Mouse (Mus musculus): ENCODE measurements around the gene Sdf4.

The Sdf4 gene

DNA sequence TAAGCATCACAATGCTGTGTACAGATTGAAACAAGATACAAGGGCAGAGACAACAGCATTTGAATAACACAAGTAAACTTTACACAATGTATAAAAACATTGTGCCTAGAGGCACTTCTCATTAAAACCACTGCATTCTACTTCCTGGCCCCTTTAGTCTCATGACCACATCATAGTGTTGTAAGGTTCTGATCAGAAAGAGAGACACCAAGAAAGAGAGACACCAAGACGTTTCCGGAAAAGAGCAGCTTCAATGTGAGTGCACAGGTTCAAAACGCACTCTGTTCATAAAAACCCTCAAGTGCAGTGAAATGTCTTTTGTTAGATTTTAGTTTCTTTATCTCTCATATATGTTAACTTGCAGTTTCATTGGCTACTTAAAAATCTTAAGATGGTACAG is 11.4 kb downstream of the Sdf4 start:
- DNase-seq (ENCODE audit: low spot score in 2 of 2), result no peak

DNA sequence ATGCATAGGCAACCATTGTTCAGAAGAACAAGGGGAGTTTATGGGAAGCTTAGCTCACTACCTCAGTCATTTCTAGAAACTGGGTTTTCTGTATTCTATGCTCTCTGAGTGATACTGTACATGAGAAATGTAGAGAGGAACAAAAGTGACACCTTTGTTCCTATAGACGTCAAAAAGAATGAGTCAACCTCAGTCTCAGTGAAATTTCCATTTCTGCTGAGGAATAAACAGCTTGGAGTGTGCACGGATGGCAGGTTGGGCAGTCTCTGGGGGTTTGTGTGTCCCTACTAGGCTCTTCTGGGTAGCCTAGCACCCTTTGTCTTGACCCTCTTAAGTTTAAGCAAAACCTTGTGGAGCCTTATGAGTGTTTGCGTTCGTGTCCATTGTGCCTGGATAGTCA is 15.7 kb downstream of the Sdf4 start:
- no peak for DNase-seq (ENCODE audit: low spot score in 2 of 2)

DNA sequence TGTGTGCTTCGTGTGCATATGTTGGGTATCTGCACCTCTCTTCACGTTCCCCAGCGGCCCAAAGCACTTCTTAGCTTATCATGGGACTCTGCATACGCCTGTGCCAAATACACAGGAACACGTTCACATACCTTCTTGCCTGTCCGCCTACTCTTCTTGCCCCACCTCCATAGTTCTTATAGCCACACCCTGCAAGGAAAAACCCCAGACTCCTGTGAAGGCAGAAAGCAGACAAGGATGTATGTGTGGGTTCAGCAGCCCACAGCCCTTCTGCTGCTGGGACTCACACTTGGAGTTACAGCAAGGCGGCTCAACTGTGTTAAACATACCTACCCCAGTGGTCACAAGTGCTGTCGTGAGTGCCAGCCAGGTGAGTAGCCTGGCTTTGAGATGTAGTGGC is 21.0 kb downstream of the Sdf4 start, which contains the start of gene Tnfrsf4:
Gene Tnfrsf4 (plus strand): TSS at position 207 of the 400 bp plus-strand sequence.
- peak; percentile 38 to 44 for DNase-seq (ENCODE audit: low spot score in 2 of 2)

DNA sequence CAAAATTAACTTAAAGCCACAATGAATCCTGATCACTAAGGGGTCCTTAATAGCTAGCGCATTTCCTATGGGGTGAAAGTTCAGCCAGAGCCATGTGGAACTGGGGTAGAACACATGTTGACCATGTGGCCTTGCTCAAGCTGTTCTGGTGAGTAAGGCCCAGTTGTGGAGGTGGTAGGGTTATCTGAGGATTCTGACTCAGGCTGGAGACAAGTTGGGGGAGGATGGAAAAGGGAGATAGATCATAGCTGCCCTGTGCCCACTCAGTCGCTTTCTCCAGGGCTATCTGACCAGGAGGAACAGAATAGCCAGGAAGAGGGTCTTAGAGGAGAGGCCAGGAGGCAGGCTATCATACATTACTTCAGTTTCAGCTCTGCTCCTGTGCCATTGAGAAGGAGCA is 21.8 kb downstream of the Sdf4 start:
- DNase-seq (ENCODE audit: low spot score in 2 of 2), result no peak

DNA sequence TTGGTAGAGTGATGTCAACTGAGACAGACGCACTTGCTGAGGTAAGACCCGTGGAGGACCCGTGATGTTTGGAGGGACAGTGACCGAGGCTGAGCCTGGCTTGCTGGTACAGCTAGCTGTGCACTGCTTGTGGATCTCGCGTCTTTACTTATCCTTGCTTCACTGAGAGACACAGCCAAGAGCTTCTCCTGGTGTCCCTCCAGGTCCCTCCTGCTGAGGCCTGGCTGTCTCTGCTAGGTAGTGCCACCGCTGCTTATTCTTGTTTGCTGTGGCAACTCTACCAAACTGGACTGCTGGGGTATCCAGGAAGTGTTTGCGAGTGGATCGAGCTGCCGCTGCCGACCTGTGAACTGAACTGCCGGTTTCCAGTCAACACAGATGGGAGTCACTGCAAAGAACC is 27.1 kb downstream of the Sdf4 start:
- DNase-seq (ENCODE audit: low spot score in 2 of 2), result no peak

DNA sequence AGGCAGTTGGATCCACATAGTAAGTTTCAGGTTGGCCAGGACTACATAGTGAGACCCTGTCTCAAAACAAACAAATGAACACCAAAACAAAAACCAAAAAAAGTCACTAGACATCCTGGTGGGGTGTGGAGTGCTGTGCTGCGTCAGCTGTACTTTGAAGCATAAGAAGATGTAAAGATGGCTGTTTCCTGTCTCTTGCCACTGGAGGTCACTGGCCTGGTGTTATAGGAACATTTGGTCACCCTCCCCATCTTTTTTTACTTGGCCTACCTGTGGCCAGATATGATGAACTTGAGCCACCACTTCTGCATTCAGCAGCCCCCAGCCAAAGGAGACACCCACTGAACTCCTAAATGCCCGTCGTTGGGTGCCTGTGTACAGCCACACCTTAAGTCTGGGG is 28.7 kb downstream of the Sdf4 start:
- DNase-seq (ENCODE audit: low spot score in 2 of 2), result no peak

DNA sequence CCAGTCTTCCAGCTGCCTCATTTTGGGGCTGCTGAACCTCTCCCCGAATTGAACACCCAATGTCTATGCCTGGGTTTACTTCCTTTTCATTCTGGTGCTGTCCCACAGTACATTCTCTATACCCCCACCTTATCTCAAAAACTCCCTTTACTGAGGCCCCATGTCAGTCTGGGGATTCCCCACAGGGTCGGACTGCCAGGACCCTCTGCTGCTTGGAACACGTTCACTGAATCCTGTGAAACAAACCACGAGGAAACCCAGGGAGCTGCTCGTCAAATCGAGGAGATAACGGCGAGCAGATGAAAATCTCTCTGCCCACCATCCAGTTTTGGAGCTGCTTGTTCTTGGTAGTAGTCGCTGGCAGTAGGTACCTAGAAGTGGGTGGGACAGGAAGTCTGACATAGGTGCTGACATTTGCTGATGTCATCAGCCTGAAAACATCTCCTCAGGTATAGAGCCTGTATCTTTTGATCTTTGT is 29.3 kb downstream of the Sdf4 start:
- no peak for DNase-seq (ENCODE audit: low spot score in 2 of 2)

DNA sequence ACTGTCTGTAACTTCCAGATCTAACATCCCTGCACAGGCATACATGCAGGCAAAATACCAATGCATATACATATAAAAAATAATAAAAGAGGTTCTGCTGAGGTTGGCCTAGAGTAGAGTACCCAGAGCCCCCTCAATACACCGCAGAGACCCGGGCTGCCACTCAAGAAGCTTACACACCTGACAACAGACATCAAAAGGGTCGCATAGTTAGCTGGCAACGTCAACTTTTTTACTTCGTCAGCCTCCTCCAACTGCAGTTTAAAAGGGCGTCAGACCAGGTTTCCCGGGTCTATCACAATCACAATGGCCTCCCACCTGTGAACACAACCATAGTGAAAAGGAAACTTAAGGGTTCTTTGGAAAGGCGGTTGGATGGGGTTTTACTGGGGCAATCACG is 30.8 kb downstream of the Sdf4 start:
- no peak for DNase-seq (ENCODE audit: low spot score in 2 of 2)

DNA sequence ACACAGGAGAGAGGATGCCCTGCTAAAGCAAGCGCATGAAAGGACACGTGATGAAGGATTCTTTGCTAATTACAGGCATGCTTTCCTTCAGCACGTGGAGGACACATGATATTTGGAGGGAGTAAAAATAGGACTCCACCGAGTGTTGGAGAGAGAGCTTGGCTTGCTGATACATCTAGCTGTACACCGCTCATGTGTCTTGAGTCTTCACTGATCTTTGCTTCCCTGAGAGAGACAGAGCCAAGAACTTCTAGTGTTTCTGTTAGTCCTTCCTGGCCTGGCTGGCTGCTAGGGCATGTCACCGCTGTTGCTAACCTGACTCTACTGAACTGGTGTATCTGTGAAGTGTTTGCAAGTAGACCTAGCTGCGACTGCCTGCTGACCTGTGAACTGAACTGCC is 31.5 kb downstream of the Sdf4 start:
- no peak for DNase-seq (ENCODE audit: low spot score in 2 of 2)

DNA sequence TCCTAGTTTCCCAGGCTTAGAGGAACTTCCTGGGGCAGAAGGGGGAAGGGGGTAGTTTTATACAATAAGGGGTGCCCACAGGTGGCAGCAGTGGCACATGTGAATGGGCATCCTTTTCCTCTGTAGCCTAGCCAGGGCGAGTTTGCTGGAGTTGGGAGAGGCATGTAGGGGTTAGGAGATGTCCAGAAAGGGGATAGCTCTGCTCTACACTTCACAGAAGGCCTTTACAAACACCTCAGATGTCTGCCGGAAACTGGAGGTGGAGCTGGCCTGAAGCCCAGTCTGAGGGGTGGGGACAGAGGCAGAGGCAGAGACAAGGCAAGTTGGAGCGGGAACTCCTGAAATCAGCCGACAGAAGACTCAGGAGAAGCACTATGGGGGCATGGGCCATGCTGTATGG is 33.3 kb downstream of the Sdf4 start, which contains the start of gene Tnfrsf18:
Gene Tnfrsf18 (plus strand): TSS at position 152 of the 400 bp plus-strand sequence.
- DNase-seq (ENCODE audit: low spot score in 2 of 2), result peak; percentile 53 to 68

DNA sequence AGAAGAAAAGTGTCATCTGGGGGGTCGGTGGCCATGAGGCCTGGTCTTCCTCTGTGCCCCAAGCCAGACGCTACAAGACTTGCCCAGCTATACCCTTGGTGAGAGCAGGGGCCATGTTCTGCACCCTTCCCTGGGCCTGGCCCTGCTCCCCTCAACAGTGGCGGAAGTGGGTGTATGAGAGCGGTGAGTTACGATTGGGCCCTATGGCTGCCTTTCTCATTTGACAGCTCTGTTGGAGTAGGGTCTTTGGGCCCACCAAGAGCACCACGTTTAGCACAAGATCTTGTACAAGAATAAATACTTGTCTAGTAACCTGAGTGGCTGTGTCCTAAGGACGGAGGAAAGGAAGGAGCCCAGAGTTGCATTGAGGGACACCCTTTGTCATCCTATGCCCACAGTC is 35.9 kb downstream of the Sdf4 start:
- DNase-seq (ENCODE audit: low spot score in 2 of 2), result no peak

DNA sequence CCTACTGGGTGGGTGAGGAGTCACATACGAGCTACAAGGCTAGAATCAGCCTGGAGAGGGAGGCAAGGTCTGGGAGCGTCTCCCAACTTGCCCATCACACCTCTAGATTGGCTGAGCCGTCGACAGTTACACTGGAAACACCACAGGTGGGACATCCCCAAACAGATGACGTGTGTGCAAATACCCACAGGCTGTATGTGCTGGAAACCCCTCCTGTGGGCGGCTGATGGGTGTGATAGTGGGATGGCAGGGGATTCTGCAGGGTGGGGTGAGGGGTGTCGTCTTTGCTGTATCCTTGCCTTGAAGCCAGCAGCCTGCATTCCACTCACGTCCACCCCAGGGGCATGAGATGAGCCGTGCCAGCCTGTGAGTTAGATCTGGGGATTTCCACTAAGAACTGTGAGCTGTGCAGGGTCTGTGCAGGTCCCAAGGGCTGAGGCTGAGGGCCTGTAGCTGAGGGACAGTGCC is 38.0 kb downstream of the Sdf4 start:
- no peak for DNase-seq (ENCODE audit: low spot score in 2 of 2)

DNA sequence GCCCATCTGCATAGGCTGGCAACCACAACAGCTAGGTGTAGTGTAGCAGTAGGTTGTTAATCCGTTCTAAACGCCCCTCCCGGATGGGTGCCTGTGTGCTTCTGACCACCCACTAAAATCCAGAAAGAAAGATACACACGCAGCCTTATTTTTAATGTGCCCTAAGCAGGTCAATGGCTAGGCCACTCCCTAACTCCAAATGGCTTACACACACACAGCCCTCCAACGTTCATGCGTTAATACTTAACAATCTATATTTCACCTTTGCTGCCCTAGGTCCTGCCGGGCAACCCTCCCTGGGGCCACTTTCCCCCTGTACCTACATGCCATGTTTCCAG is 38.6 kb downstream of the Sdf4 start:
- DNase-seq (ENCODE audit: low spot score in 2 of 2), result peak in 1 of 2 experiments; percentile 24

DNA sequence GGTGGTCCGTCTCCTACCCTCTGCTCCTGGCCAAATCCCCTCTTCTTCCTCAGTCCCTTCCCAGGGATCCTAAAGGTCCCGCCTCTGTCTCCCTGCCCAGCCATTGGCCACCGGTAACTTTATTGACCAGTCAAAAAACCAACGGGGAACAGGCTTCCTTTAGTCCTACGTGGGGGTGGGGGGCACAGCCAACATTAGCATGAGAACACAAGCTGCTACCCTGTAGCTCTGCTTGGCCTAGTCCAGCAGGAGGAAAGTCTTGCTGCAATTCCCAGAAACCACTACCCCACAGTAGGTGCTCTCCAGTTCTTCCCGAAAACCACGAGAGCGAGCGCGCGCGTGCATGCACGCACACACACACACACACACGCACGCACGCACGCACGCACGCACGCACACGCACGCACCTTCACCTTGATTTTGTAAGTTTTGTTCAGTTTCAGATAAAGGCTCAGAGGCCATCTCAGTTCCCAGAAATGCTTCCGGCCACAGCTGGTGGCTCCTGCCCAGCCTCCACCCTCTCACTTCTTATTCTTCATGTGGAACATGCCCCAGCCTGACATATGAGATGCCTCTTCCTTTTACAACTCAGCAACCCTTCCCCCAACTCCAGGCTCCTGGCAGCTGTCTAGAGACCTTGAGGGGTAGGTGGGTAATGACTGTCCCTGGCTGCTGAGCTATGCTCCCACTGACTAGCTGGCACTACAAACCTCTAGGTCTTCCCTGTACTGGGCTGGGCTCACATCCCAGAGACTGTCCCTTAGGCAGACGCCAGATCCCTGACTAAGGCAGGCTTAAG is 39.1 kb downstream of the Sdf4 start:
- DNase-seq (ENCODE audit: low spot score in 2 of 2), result peak; percentile 75 to 81

DNA sequence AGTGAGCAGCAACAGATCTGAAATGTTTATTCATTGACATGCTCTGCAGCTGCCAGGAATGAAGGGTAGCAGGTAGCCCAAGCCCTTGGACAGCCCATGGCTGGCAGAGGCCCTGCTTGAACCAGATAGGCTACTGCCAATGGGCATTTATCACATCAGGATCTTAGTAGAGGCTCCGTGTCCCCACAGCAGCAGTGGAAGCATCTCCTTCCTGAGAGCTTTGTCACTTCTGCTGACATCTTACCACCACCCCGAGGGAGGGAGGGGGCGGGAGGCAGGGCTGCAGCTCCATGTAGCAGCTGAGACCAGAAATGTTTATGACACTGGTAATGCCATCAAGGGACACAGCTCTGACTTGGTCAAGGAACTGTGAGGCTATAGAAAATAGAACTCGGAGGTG is 40.2 kb downstream of the Sdf4 start:
- DNase-seq (ENCODE audit: low spot score in 2 of 2), result no peak

DNA sequence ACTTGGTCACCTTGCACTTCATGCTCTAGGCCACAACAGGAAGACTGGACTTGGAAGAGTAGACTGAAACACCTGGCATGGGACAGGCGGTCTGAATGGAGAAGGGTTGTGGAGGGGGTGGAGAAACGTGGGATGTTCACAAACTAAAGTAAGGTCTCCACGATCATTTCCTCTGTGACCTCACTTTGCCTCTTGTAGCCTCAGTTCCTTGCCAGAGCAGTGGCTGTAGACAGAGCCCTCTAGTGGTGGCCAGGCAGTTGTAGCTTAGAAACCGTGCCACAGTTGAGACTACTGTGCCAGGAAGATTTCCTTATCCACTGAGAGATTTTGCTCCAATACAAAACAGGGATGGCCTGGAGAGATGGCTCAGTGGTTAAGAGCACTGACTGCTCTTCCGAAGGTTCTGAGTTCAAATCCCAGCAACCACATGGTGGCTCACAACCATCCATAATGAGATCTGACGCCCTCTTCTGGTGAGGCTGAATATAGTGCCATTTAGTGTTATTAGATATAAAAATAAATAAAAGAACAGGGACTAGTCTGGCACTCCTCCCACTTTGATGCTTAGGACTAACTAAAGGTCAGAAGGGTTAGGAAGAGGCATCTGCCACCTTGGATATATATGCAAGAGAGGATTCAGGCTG is 40.9 kb downstream of the Sdf4 start:
- DNase-seq (ENCODE audit: low spot score in 2 of 2), result no peak

DNA sequence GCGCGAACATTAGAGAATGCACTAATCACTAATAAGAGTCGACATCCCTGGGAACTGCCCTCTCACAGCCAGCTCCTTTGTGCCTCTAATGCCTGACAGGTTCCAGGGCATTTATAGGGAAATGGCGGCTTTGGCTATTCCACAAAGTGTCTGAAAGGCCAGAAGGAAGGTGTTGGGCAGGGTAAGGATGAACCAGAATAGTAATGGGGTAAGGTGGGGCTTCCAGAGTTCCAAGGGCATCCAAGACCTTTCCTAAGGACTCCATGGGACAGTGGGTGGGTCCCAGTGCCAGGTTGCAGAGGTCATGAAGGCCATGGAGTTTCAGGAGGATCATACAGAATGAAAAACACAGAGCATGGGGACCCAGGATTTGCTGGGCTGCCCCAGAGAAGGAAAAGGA is 41.6 kb downstream of the Sdf4 start:
- no peak for DNase-seq (ENCODE audit: low spot score in 2 of 2)

DNA sequence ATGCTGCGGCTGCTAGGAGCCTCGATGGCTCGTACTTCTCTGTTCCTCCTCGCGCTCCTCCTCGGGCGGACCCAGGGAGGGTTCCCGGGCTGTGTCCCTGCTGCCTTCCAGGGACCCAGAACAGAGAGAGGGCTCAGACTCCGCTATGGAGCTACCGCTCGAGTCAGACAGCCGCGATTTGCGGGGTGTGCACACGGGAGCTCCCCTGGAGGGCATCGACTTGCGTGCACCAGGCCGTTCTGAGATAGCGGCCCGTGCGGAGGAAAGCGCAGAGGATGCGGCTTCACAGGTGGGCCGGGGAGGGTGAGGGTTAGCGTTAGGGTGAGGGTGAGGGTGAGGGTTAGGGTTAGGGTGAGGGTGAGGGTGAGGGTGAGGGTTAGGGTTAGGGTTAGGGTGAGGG is 42.2 kb downstream of the Sdf4 start:
- DNase-seq (ENCODE audit: low spot score in 2 of 2), result no peak

DNA sequence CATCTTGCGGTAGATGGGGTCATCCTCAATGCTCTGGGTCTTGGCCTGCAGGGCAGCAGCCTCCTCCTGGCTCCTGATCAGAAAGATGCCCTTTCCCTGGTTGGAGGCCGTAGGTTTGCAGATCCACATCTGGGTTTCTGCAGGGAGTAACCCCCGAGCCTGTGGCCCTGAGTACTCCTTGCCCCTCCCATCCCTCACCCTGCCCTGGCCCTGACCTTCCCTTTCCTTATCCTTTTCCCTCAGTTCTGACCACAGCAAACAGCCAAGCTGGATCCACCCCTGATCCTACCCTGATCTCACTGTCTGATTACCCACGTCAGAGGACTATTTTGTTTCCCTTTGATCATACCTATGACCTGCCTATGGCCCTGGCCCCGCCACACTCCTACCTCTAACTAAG is 52.1 kb downstream of the Sdf4 start:
- no peak for DNase-seq (ENCODE audit: low spot score in 2 of 2)

DNA sequence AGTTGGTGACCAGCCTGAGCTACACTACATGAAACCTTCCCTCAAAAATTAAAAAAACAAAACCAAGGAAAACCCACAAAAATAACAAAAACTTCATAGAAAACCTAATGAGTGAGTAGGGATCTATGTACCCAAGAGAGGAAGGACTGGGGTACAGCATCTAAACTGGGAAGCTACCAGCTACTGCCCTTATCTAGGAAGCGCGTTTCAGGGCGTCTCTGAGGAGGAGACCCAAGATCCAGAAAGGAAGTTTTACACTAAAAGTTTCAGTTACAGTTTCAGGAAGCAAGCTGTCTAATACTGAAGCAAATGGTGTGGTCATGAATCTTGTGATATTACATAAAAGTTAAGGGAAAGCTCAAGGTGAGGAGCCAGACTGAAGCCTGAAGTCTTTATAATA is 57.1 kb downstream of the Sdf4 start:
- no peak for DNase-seq (ENCODE audit: low spot score in 2 of 2)

DNA sequence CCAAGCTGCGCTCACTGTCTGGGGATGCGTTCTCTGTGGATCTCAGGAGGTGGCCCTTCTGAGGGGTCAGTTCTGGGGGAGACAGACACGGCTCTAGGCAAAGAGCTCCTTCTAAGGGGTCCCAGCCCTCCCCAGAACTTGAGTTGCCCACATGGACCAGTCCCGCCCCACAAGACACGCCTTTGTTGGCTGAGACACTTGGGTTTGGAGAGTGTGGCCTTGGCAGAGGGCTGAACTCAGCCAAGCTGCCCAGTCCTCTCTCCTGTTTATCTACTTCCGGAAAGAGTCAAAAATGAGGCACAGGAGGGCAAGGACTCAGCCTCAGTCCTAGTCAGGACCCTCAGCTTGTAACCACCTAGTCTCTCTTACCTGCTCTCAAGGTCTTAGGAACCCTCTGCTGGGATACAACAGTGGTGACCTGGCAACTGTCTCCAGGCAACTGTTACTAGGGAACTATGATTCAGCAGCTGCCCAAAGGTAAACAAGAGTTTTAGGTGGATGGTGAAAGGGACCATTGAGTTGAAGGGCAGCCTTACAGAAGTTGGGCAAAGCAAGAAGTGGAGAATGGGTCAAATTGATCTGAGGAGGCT is 57.8 kb downstream of the Sdf4 start:
- no peak for DNase-seq (ENCODE audit: low spot score in 2 of 2)

DNA sequence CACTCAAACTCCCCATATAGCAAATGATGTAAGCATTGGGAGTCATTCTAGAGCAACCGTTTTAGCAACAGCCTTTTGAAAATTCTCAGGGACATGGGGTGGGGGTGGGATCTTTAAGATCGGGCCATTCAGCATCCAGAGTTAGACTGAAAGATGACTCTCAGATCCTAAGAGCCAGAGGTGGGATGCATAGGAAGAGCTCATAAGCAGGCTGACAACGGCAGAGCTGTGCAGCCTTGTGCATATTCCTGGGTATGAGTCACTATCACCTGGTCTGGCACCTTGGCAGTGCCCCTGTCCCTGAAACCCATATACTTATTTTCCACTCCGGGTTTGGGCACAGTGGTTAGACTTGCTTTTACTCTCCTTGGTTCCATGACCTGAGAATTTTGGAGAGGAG is 60.4 kb downstream of the Sdf4 start:
- DNase-seq (ENCODE audit: low spot score in 2 of 2), result no peak

DNA sequence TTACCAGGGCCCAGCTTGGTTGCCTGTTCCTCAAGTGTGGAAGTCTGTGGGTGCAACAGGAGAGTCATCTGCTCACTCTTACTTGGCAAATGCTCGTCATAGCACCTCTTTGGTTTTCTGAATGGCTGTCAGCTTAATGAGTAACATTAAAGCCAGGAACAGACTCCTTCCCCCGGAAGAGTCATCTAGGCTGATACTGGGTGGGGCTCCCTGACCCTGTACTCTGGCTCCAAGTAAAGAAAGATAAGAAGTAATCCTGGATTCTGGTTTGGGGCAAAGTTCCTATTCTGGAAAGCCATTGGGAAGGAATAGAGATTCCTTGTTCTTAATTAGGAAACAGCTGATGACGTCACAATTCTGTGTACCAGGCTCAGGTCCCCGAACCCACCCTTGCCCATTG is 61.5 kb downstream of the Sdf4 start:
- DNase-seq (ENCODE audit: low spot score in 2 of 2), result no peak

Measured in right cerebral cortex, adult 2 months (tissue).